Mouse (Mus musculus) urinary bladder, postnatal 4 days (tissue): ENCODE results near the gene Ikzf2.

Experiments
- DNase-seq, 2 experiments: peaks; one replicate each; pipeline ENCODE4 v3.0.0; 2021 to 2022; ENCODE audit warnings: low spot score in 2 of 2

Ikzf2 gene

GRCm38 (mm10) chr1:69687076-69687991 is at the start of gene Ikzf2:
Gene Ikzf2, minus strand, starts transcription at chr1:69687245.
- peak; percentile 70 to 71 for DNase-seq

GRCm38 (mm10) chr1:69729729-69730128 is 42.7 kb upstream of the Ikzf2 start:
- no peak for DNase-seq

DNA sequence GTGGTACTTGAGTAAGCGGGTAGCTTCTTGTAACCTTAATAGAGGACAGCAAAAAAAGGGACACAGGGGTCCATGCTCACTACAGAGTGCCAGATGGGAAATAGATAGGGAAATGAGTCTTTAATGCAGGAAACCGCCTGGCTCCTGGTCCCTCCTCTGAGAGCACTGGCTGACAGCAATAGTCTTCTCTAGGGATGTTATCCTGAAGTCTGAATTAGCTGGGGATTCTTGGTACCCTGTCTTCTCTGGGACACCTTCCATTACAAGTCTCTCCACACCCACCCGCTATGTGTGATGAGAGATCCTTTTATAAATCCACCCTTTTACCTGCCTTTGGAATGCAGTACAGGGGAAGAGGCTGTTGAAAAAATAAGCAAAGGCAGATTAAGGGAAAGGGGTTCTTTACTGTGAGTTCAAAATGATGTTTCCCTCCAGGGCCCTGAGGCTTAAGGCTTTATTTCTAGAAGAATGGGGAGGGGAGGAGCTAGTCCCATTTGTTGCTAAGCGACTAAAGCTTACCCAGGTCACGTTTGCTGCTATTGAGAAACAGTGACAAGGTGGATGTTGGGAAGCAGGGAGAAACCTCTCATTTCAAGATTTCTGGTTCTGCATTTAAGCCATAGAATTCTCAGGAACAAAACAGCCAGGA is 42.1 kb upstream of the Ikzf2 start:
- DNase-seq = no peak

DNA sequence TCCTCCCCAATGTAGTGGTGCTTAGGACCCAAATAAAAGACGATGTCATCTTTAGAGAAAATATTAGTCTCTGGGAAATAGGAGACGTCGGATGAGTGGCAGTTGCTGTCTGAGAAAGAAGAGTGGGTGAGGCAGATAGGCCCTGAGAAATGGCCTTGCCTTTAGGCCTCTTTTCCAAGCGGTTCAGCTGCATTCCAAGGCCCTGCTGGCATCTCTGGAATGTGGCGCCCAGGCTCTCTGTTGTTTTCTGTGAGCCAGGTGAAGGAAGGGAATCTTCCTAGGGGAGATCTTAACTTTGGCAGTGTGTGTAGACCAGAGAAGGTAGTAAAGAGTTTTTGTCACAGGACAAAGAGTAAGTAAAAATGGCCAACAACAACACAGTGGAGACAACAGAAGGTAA is 40.9 kb upstream of the Ikzf2 start:
- DNase-seq = no peak

DNA sequence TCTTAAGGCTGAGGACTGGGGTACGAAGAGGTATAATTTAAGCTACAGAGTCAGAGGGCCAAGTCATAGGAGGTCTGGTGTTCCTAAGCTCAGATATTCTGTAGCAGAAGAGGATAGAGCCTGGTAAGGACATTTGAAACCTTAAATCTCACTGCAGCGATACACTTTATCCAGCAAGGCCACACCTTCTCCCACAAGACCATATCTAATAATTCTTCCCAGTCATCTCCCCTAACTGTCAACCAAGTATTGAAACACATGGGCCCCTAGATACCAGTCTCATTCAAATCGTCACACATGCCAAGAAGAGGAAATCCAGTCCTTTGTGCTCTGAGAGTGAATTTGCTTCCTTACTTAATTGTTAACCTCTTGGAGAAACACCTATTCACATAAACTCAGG is 30.1 kb upstream of the Ikzf2 start:
- no peak for DNase-seq

DNA sequence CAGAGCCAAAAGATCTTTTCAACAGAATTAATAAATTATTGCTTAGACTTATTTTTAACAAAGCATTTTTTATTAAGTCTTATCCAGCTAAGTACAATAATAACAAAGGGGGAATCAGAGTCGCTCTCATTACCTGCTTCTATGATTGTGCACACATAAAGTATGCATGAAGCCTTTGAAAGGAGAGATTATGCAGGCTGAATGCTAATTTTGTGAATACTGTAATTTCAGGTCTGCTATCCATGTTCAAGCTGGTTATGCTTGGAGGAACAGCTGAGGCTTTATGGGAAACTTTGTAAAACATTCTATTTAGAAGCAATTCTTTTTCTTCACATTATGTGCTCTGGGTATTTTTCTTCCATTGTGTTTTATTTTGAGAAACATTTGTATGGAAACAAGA is 21.5 kb upstream of the Ikzf2 start:
- DNase-seq = no peak

GRCm38 (mm10) chr1:69703506-69704156 is 16.6 kb upstream of the Ikzf2 start:
- no peak for DNase-seq

- DNase-seq = no peak
These were observed 4.9 kb upstream of the Ikzf2 start for GRCm38 (mm10) chr1:69691946-69692345.

- no peak for DNase-seq
These were observed 1.9 kb upstream of the Ikzf2 start for GRCm38 (mm10) chr1:69688961-69689360.

GRCm38 (mm10) chr1:69688118-69688517 is 1.1 kb upstream of the Ikzf2 start:
- no peak for DNase-seq

GRCm38 (mm10) chr1:69686741-69687075 is 337 bp downstream of the Ikzf2 start:
- DNase-seq = no peak

DNA sequence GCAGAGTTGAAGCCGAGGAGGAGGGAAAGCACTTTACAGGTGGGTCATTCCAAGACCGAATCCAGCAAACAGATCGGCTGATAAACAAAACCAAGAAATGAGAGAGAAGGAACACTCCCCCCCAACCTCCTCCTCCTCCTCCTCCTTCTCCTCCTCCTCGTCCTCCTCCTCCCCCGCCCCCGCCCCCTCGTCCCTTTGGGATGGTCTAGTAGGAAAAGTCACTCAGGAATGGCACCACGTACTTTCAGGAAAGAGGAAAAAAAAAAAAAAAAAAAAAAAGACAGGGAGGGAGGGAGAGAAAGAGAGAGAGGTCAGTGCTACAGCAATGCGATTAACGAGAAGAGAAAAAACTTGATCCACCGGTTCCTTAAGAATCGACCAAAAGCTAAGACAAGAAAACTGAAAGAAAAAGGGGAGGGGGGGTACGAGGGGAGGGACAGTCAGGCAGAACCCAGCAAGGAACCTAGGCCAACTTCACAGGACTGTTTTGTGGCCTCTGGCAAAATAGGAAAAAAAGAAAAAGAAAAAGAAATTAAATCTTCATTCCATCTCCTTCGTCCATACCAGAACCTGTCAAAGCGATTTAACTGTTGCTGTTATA is 1.1 kb downstream of the Ikzf2 start:
- DNase-seq = no peak

DNA sequence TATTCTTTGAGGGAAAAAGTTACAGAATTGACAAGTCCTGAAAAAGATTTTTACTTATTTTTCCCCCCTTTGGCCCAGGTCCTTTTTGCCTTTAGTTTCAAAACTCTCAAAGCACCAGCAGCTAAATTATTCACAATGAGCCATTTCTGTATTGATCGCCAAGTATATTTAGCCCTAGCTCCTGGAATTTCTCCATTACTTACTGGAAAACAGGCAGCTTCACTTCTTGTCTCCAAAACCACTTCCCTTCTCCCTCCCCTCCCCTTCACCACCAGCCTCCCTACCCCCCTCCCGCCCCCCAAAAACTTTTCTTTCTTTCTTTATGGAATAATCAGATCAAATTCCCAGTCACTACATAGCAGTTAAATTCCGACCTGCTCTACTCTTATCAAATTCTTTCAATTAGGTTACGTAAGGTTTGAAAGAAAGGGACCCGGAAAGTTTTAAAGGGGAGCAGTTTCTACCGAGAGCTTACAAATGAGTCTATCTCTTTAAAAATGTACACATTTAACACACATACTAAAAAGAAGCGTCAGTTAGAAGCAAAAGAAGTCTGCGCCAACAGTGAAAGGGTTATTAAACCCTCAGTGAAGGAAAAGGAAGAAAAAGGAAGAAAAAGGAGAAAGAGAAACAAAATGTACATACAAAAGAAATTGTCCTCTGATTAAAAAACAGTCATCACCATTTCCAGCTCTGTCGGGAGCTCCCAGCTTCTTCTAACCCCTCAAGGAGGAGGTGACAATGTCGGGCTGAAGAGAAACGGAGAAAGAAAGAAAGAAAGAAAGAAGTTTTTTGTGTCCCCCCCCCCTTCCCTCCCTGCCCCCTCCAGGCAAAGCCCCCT is 1.8 kb downstream of the Ikzf2 start:
- DNase-seq = no peak

DNA sequence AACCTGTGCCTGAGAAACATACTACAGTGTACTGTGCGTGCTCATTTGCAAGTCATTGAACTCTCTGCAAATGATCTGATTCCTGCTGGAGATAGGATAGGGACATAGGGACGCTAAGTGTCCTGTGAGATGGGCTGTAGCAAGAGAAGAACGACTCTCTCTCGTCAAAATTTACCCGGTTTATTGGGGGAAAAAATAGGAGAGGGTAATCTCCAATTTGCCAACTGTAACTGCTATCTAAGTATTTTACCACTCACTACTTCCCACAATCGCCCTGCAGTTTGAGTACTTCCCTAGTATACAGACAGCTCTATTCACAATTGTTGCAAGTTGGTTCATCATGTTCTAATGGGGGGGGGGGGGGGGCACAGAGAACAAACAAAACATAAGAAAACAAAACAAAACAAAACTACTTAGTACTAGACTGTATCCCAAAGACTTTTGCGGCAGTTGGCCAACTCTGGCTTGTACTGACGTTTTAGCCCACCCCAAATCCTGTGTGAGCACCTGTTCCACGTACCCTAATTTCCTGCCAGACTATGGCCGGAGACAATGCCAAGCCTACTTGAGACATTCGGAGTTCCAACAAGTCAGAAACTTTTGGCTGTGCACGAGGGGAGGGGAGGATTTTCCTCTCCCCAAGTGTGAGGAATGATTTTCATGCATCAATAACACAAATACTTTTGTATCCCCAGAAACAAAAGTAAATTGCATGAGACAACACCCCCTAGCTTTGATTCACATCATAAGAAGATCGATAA is 2.6 kb downstream of the Ikzf2 start:
- no peak for DNase-seq

DNA sequence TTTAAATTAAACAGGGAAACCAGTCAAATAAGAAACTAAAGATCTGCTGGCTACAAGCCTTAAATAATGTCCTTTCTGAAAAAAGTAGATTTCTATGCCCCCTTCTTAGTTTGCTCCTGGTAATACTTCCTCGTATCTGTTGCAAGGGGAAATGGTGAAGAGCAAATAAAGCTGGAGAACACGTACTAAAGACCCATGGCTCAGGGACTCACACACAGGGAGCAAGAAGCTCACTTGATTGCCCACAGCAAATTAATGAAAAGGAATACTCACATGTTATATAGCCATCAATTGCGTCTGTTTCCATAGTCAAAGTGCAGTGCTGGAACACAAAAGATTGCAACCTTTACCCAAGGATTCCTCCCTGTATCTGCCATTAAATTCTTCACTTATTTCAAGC is 3.2 kb downstream of the Ikzf2 start:
- no peak for DNase-seq

- no peak for DNase-seq
These were observed 4.0 kb downstream of the Ikzf2 start for GRCm38 (mm10) chr1:69683058-69683457.

GRCm38 (mm10) chr1:69682261-69682660 is 4.8 kb downstream of the Ikzf2 start:
- no peak for DNase-seq

DNA sequence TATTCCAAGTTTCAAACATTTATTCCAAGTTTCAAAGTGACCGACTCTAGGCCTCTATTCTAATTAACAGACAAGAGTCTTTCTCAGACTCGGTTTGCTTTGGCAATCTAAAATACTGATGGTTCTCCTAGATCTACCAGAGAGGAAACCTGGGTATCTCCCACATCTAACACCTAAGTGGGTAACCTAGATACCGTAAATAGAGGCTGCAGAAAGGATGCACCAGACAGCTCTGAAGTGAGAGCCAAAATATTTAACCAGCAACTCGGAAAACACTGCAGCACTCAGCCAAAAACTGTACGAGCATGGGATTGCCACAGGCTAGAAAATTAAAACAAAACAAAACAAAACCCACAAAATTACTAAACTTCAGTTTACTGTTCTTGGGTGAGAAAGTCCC is 6.0 kb downstream of the Ikzf2 start:
- no peak for DNase-seq

- no peak for DNase-seq
These were observed 6.5 kb downstream of the Ikzf2 start for GRCm38 (mm10) chr1:69680501-69680900.

DNA sequence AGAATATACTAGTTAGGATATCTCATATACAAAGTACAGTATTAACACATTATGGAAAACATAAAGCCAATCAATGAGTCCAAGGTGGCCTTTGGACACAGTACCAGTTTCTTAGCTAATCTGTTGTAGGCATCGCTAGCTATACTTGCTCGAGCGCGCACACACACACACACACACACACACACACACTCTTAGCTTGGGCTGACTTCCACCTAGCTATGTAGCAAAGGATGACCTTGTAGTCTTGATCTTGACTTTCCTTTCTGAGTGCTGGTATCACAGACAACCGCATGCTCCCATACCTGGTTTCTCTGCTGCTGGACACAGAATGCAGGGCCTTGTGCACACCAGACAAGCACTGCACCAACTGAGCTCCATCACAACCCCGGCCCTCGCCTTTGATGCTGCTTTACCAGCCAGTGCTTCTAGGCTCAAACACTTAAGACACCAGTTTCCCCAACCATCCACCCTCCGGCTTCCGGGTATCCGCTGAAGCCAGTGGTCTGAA is 17.1 kb downstream of the Ikzf2 start:
- DNase-seq = no peak

- no peak for DNase-seq
These were observed 19.6 kb downstream of the Ikzf2 start for GRCm38 (mm10) chr1:69667456-69667855.
